Mouse (Mus musculus) kidney, postnatal 10 days (tissue): ENCODE results near the gene Hist1h3b.

Source experiments
- DNase-seq: peaks from one replicate; pipeline ENCODE4 v3.0.0; 2021; ENCODE audit warnings: mixed read lengths

Gene Hist1h3b

DNA sequence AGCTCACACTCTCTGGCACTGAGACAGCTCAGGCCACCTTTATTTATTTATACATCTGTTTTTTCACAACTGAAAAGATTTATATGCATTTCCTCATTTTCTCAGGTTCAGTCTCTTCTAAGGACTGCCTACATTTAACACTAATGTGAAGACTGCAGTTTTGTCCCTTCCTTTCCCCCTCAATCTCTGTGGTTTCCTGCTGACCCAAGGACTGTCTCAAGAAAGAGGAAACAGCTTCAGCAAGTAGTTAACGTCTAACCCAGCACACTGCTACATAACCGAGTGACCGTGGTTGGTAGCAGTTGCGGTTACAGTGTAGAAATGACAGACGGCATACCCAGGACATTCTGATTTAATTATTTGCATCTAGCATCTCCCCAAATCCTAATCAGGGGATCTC lies 47.3 kb downstream of the Hist1h3b start:
- DNase-seq, result no peak
